Mouse (Mus musculus): ENCODE measurements around the gene Tbc1d19. TPM values are rescaled to one million over a fixed set of nuclear protein-coding genes. Genes with fewer than 3 reads are reported as not detected.

Tbc1d19 gene
- polyA plus RNA-seq, 1 experiment from 2014 or later, result 60.6 TPM

DNA sequence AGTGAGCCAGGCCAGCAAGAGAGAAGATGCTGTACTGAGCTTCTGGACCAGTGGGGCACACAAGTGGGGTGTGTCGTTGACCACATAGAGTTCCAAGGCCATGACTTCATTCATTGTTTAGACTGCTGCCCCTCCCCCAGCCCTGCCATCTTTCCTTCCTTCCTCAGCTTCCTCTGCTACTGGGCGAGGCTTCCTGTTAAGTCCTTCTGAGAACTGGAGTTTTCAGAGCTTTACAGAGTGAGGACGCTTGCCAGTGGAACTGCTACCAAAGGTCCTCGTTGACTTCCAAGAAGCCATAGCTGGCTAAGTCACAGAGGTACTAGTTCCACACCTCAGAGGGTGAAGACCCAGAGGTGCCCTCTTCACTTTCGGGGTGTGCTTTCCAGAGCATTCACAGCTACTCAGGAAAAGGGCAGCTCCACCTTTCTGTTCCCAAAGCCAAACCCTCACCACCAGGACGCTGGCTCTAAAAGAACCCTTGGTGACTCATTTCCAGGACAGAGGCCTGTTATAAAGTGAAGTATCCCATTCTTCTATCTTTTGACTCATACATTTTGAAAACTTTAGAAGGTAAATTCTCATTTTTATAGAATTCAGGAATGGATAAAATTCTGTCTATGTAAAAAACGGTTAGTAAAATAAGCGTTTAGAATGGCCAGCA lies 139.3 kb downstream of the Tbc1d19 start:
- in situ Hi-C loops (cut with MboI; ENCODE audit: low pct_unique_long_range_greater_than_20kb), result no loop called here
- ChIA-PET POLR2A (interaction anchor here (0.5 kb wide), 1 partner anchor 19 kb away, joined by 4 read pairs; no protein-coding TSS in a partner anchor), CTCF (no interaction called here)
- ATAC-seq, result no peak
- no peak for TF ChIP-seq CTCF (IDR thresholded peaks at IDR 0.05)
- DNase-seq (ENCODE audit: low read depth, low spot score), result no peak
- H3K27me3 ChIP-seq, result no peaks in the 10 kb centered on the region

DNA sequence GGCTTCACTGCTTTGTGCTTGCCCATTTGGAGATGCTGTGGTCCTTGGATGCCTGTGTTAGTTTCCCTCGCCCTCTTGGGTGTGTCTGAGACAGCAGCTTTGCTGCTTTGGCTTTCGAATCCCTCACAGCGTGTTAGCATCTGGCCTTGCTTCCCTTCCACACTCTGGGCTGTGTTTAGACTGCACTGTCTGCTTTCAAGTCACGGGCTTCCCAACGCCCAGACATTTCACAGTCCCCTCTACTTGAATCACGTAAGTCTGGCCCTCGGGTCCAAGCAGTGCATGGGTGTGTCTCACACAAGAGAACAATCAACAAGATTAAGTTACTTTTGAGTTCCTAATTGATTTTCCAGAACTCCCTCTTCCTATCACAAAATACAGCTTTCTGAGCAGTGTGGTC lies 140.8 kb downstream of the Tbc1d19 start:
- POLR2A ChIA-PET, result no interaction called here
- no peak for DNase-seq (ENCODE audit: low read depth, low spot score)
- CTCF ChIA-PET, result no interaction called here
- no peak for TF ChIP-seq CTCF (IDR thresholded peaks at IDR 0.05)
- H3K27me3 ChIP-seq, result no peaks in the 10 kb centered on the region
- ATAC-seq, result no peak
- in situ Hi-C loops (cut with MboI; ENCODE audit: low pct_unique_long_range_greater_than_20kb), result no loop called here

DNA sequence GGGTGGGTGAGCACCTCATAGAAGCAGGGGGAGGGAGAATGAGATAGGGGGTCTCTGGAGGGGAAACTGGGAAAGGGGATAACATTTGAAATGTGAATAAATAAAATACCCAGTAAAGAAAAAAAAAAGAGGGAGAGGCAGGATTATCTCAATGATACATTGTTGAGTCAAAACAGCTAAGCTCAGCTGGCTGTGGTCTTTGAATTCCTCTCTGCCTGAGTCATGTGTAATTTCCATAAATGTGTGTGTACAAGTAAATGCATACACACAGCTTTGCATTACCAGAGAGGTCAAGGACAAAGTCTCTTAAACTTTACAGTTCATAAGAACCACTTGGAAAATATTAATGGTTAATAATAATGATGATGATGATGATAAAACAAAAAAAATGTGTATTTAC lies 143.8 kb downstream of the Tbc1d19 start:
- in situ Hi-C loops (cut with MboI; ENCODE audit: low pct_unique_long_range_greater_than_20kb), result no loop called here
- DNase-seq (ENCODE audit: low read depth, low spot score), result peak; percentile 31
- ATAC-seq, result peak; percentile 72
- ChIA-PET CTCF (interaction anchor here (1.1 to 1.4 kb wide), 2 partner anchors 10 to 12 kb away, joined by 4 to 5 read pairs; no protein-coding TSS in a partner anchor), POLR2A (no interaction called here)
- no peak for TF ChIP-seq CTCF (IDR thresholded peaks at IDR 0.05)
- no peaks in the 10 kb centered on the region for H3K27me3 ChIP-seq

Other genes starting within 250 kb of the Tbc1d19 start
- not detected for gene Cckar, start 101.9 kb upstream of the Tbc1d19 start, polyA plus RNA-seq (2021)
- gene Stim2, start 188.9 kb downstream of the Tbc1d19 start, polyA plus RNA-seq (2021), result 25.7 TPM